Mouse (Mus musculus): ENCODE measurements around the gene Gm35315. TPM values are rescaled to one million over a fixed set of nuclear protein-coding genes. Genes with fewer than 3 reads are reported as not detected.
"Not testable (repeated sequence)": the region's sequence is repeated elsewhere in the genome, so short reads cannot be mapped to it uniquely, and the experiment has no call there.

Gm35315 gene
- polyA plus RNA-seq (2015; fragmentation: Nextera tagmentation; extraction: Ambion mirVana) = 0.32 and 0.73 TPM in 2 replicates

GRCm38 (mm10) chr5:110094030-110094846 is at the start of gene Gm35315:
TSS of gene Gm35315 (minus strand) at chr5:110094420.
- WGBS = 1% methylated on average over 25 of the region's 25 CpGs
- Histone ChIP-seq H3K27ac (replicated peaks) (peak within 1 kb of the TSS; percentile 55), H3K4me3 (peak within 1 kb of the TSS; percentile 41), H3K4me2 (peak within 1 kb of the TSS; percentile 61), H3K4me1 (replicated peaks) (peaks cover 8% of the 10 kb centered on the region), H3K9ac (peak within 1 kb of the TSS; percentile 75), H3K9me3 (no peaks in the 10 kb centered on the region), H3K36me3 (no peaks in the 10 kb centered on the region), H3K27me3 (no peaks in the 10 kb centered on the region)
- peak; percentile 95 for ATAC-seq (ENCODE audit: low read depth)

GRCm38 (mm10) chr5:110143007-110143406 is 48.8 kb upstream of the Gm35315 start:
- Histone ChIP-seq H3K9me3 (no peaks in the 10 kb centered on the region), H3K4me3 (no peak overlapping the region), H3K9ac (no peak overlapping the region), H3K4me1 (replicated peaks) (no peaks in the 10 kb centered on the region), H3K27ac (replicated peaks) (no peak overlapping the region), H3K36me3 (peaks cover 89% of the 10 kb centered on the region), H3K27me3 (no peaks in the 10 kb centered on the region), H3K4me2 (no peak overlapping the region)
- ATAC-seq (ENCODE audit: low read depth) = no peak
- WGBS = 91% methylated on average over 5 of the region's 5 CpGs

- Histone ChIP-seq H3K4me1 (replicated peaks) (peaks cover under 1% of the 10 kb centered on the region), H3K27me3 (no peaks in the 10 kb centered on the region), H3K9ac (no peak overlapping the region), H3K27ac (replicated peaks) (no peak overlapping the region), H3K4me3 (no peak overlapping the region), H3K9me3 (no peaks in the 10 kb centered on the region), H3K4me2 (no peak overlapping the region), H3K36me3 (peaks cover 87% of the 10 kb centered on the region)
- ATAC-seq (ENCODE audit: low read depth) = no peak
- WGBS = 97% methylated on average over 2 of the region's 2 CpGs
These were observed 48.1 kb upstream of the Gm35315 start for GRCm38 (mm10) chr5:110142309-110142708.

- Histone ChIP-seq H3K9me3 (no peaks in the 10 kb centered on the region), H3K27ac (replicated peaks) (no peak overlapping the region), H3K27me3 (no peaks in the 10 kb centered on the region), H3K4me1 (replicated peaks) (peaks cover 12% of the 10 kb centered on the region), H3K9ac (no peak overlapping the region), H3K4me2 (no peak overlapping the region), H3K36me3 (peaks cover 69% of the 10 kb centered on the region), H3K4me3 (no peak overlapping the region)
- ATAC-seq (ENCODE audit: low read depth) = no peak
- WGBS = 91% methylated on average over 7 of the region's 7 CpGs
These were observed 46.2 kb upstream of the Gm35315 start for GRCm38 (mm10) chr5:110140424-110140823.

- WGBS = 96% methylated on average over 3 of the region's 3 CpGs
- no peak overlapping the region for H3K4me3 ChIP-seq
- no peak overlapping the region for H3K27ac ChIP-seq (replicated peaks)
- H3K9ac ChIP-seq = no peak overlapping the region
- H3K36me3 ChIP-seq = peaks cover 58% of the 10 kb centered on the region
- no peaks in the 10 kb centered on the region for H3K27me3 ChIP-seq
- H3K4me1 ChIP-seq (replicated peaks) = peaks cover 15% of the 10 kb centered on the region
- no peaks in the 10 kb centered on the region for H3K9me3 ChIP-seq
- H3K4me2 ChIP-seq = no peak overlapping the region
- no peak for ATAC-seq (ENCODE audit: low read depth)
These were observed 45.1 kb upstream of the Gm35315 start for GRCm38 (mm10) chr5:110139325-110139724.

- WGBS = 97% methylated on average over 3 of the region's 3 CpGs
- H3K4me2 ChIP-seq = no peak overlapping the region
- peaks cover 46% of the 10 kb centered on the region for H3K36me3 ChIP-seq
- no peak overlapping the region for H3K9ac ChIP-seq
- H3K27me3 ChIP-seq = no peaks in the 10 kb centered on the region
- H3K4me1 ChIP-seq (replicated peaks) = peaks cover 15% of the 10 kb centered on the region
- no peak overlapping the region for H3K27ac ChIP-seq (replicated peaks)
- no peaks in the 10 kb centered on the region for H3K9me3 ChIP-seq
- no peak overlapping the region for H3K4me3 ChIP-seq
- ATAC-seq (ENCODE audit: low read depth) = no peak
These were observed 43.6 kb upstream of the Gm35315 start for GRCm38 (mm10) chr5:110137816-110138215.

GRCm38 (mm10) chr5:110136087-110136464 is 41.9 kb upstream of the Gm35315 start:
- Histone ChIP-seq H3K4me3 (peak overlapping the region; percentile 62), H3K27me3 (no peaks in the 10 kb centered on the region), H3K4me2 (peak overlapping the region; percentile 87), H3K27ac (replicated peaks) (peak overlapping the region; percentile 80), H3K9ac (peak overlapping the region; percentile 87), H3K9me3 (no peaks in the 10 kb centered on the region), H3K4me1 (replicated peaks) (peaks cover 15% of the 10 kb centered on the region), H3K36me3 (peaks cover 35% of the 10 kb centered on the region)
- 7% methylated on average over 18 of the region's 18 CpGs for WGBS
- ATAC-seq (ENCODE audit: low read depth) = peak; percentile 72; the same call in 1 of the 2 replicates

- 4% methylated on average over 46 of the region's 46 CpGs for WGBS
- H3K4me3 ChIP-seq = peak within 1 kb of the TSS; percentile 62
- peak within 1 kb of the TSS; percentile 87 for H3K9ac ChIP-seq
These were observed 41.3 kb upstream of the Gm35315 start, which contains the start of gene Chfr for GRCm38 (mm10) chr5:110135293-110136086. TSS of gene Chfr (plus strand) at chr5:110135842.

GRCm38 (mm10) chr5:110122380-110122779 is 28.2 kb upstream of the Gm35315 start:
- H3K27ac ChIP-seq (replicated peaks) = not testable (repeated sequence)
- WGBS = 84% methylated on average over 3 of the region's 3 CpGs

More at GRCm38 (mm10) chr5:110135293-110136086, 41.3 kb upstream of the Gm35315 start, which contains the start of gene Chfr:
- H3K36me3 ChIP-seq = peaks cover 36% of the 10 kb centered on the region
- H3K4me1 ChIP-seq (replicated peaks) = peaks cover 15% of the 10 kb centered on the region
- peak; percentile 100 for ATAC-seq (ENCODE audit: low read depth)
- H3K27ac ChIP-seq (replicated peaks) = peak within 1 kb of the TSS; percentile 80
- H3K27me3 ChIP-seq = no peaks in the 10 kb centered on the region
- H3K4me2 ChIP-seq = peak within 1 kb of the TSS; percentile 87
- H3K9me3 ChIP-seq = no peaks in the 10 kb centered on the region

GRCm38 (mm10) chr5:110109991-110110441 is 15.8 kb upstream of the Gm35315 start, which contains the start of gene Zfp605:
TSS of gene Zfp605 (plus strand) at chr5:110110092.
- Histone ChIP-seq H3K27me3 (no peaks in the 10 kb centered on the region), H3K27ac (replicated peaks) (peak within 1 kb of the TSS; percentile 92), H3K4me1 (replicated peaks) (peaks cover 25% of the 10 kb centered on the region), H3K9ac (peak within 1 kb of the TSS; percentile 80), H3K36me3 (peaks cover 47% of the 10 kb centered on the region), H3K4me3 (peak within 1 kb of the TSS; percentile 64), H3K4me2 (peak within 1 kb of the TSS; percentile 74), H3K9me3 (no peaks in the 10 kb centered on the region)
- under 1% methylated on average over 12 of the region's 12 CpGs for WGBS
- peak; percentile 54 for ATAC-seq (ENCODE audit: low read depth)

More at GRCm38 (mm10) chr5:110122380-110122779, 28.2 kb upstream of the Gm35315 start:
- peaks cover 85% of the 10 kb centered on the region for H3K36me3 ChIP-seq
- H3K9me3 ChIP-seq; H3K4me2 ChIP-seq; H3K9ac ChIP-seq; H3K27me3 ChIP-seq; H3K4me1 ChIP-seq (replicated peaks); H3K4me3 ChIP-seq; ATAC-seq (ENCODE audit: low read depth): not testable (repeated sequence)

GRCm38 (mm10) chr5:110108305-110108628 is 14.0 kb upstream of the Gm35315 start:
- Histone ChIP-seq H3K27me3 (no peaks in the 10 kb centered on the region), H3K36me3 (peaks cover 50% of the 10 kb centered on the region), H3K4me3 (peak overlapping the region; percentile 74), H3K9ac (no peak overlapping the region), H3K27ac (replicated peaks) (peak overlapping the region; percentile 97), H3K4me1 (replicated peaks) (peaks cover 25% of the 10 kb centered on the region), H3K9me3 (no peaks in the 10 kb centered on the region), H3K4me2 (peak overlapping the region; percentile 96)
- ATAC-seq (ENCODE audit: low read depth) = no peak
- 1% methylated on average over 7 of the region's 7 CpGs for WGBS
